Mouse (Mus musculus) forebrain, postnatal 0 days (tissue): ENCODE measurements at regions not wholly inside any gene's neighbourhood (a gene's known extent, or its start where the extent isn't known, plus 50 kb on each side); places are given as distances from the start of the nearest gene placed in this dataset.

Experiments used
- ATAC-seq: fragments of 200-750 bp; cut with Nextera tagmentation; 2 replicates; pipeline ENCODE4 v1.8.0; 2017; ENCODE audit warnings: mild to moderate bottlenecking, moderate library complexity
- DNase-seq: peaks from one replicate; pipeline ENCODE4 v3.0.0-alpha.2; 2015
- H3K27ac ChIP-seq: fragments of 300-500 bp; sonication (generic); 2 replicates; pipeline ENCODE4 v1.5.1; 2014; ENCODE audit warnings: low read depth, mild to moderate bottlenecking, antibody characterized with exemption, low read length, moderate library complexity, mixed read lengths
- H3K27me3 ChIP-seq: fragments of 300-500 bp; sonication (generic); 2 replicates; pipeline ENCODE4 v1.6.1; 2014; ENCODE audit warnings: mild to moderate bottlenecking, low read length, mixed read lengths; ENCODE audit not compliant: insufficient read depth
- H3K36me3 ChIP-seq: fragments of 300-500 bp; sonication (generic); 2 replicates; pipeline ENCODE4 v1.6.1; 2014; ENCODE audit warnings: mild to moderate bottlenecking, moderate library complexity; ENCODE audit not compliant: insufficient read depth
- H3K4me1 ChIP-seq: fragments of 300-500 bp; sonication (generic); 2 replicates; pipeline ENCODE4 v1.6.1; 2014; ENCODE audit warnings: antibody characterized with exemption; ENCODE audit not compliant: insufficient read depth
- H3K4me2 ChIP-seq: fragments of 300-500 bp; sonication (generic); 2 replicates; pipeline ENCODE4 v1.6.1; 2014; ENCODE audit warnings: low read depth, mild to moderate bottlenecking, moderate library complexity
- H3K4me3 ChIP-seq: fragments of 300-500 bp; sonication (generic); 2 replicates; pipeline ENCODE4 v1.5.1; 2014; ENCODE audit warnings: low read depth, low read length, mixed read lengths
- H3K9ac ChIP-seq: fragments of 300-500 bp; sonication (generic); 2 replicates; pipeline ENCODE4 v1.6.1; 2014; ENCODE audit warnings: mild to moderate bottlenecking
- H3K9me3 ChIP-seq: fragments of 300-500 bp; sonication (generic); 2 replicates; pipeline ENCODE4 v1.6.1; 2016; ENCODE audit warnings: low read length
- CTCF ChIP-seq: sonication (generic); IDR thresholded peaks from 2 replicates; pipeline ENCODE4 v1.5.1; 2016; ENCODE audit warnings: antibody characterized with exemption, control low read depth, low read depth
- WGBS: fragments of 180-500 bp; shearing (Covaris S2); extraction: QIAGEN DNeasy Blood & Tissue Kit; methylation state at CpG from one replicate; pipeline ENCODE4 v1.1.7; 2014; 5-methylcytosine and 5-hydroxymethylcytosine counted together

DNA sequence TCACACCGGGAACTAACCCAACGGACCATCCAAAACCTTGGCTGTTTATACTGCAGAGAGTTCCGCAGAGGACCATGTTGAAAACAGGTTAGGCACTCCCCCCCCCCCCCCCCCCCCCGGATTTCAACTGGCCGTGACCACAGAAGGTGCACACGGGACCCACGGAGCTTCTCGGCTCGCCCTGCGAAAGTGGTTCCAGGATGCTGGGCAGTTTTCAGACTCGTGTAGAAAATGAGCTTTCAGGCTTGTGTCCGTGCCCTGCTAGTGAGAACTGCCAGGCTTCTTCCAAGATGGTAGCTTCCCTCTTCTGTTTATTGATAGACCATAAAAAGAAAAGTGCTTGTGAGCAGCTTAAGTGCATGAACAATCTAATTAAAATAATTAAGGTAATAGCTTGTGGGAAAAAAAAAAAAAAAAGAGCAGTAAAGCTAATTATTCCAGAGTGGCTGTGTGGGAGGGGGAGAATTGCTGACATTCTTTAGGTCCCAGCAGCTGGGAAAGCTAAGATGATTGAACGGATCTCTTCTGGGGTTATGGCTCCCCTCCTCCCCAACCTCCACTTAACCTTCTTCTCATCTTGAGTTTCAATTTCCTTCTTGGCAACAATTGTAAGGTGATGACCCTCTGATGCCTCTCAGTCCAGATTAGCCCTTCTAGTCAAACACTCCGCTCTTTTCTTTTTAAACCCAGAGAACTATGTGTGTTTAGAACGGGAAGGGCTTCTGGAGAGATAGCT lies 65.3 kb upstream of the Arhgap29 start:
- peak overlapping the region; percentile 24 for H3K4me2 ChIP-seq

DNA sequence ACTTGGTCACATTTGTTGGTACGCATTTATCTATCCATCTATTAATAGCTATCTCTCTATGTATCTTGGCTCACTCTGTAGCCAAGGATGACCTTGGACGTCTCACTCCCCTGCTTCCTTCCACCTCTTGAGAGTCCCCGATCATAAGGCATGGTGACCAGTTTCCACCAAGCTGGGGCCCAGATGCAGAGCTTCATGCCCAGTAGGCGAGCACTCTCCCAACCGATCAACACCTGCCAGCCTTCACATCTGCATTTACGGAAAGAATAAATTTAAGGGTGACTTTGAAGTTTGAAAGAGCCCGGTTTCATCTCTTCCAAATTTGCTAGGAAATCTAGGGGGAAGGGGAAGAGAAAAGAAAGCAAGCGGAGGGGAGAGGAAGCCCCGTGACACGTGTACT lies 66.0 kb upstream of the Arhgap29 start:
- no peak for ATAC-seq
- H3K36me3 ChIP-seq: no peaks in the 10 kb centered on the region
- no peak for DNase-seq
- no peak overlapping the region for H3K27ac ChIP-seq
- H3K9me3 ChIP-seq: no peaks in the 10 kb centered on the region
- no peak for TF ChIP-seq CTCF
- 48% methylated on average over 10 of the region's 10 CpGs for WGBS
- no peak overlapping the region for H3K4me2 ChIP-seq
- H3K27me3 ChIP-seq: peaks cover 8% of the 10 kb centered on the region; the same call in 1 of the 2 replicates
- no peak overlapping the region for H3K9ac ChIP-seq
- no peak overlapping the region for H3K4me3 ChIP-seq
- no peaks in the 10 kb centered on the region for H3K4me1 ChIP-seq

More for the DNA sequence above, 65.3 kb upstream of the Arhgap29 start:
- Histone ChIP-seq H3K9me3 (no peaks in the 10 kb centered on the region), H3K27ac (no peak overlapping the region), H3K9ac (no peak overlapping the region), H3K4me3 (no peak overlapping the region), H3K36me3 (no peaks in the 10 kb centered on the region), H3K4me1 (no peaks in the 10 kb centered on the region), H3K27me3 (peaks cover 8% of the 10 kb centered on the region; the same call in 1 of the 2 replicates)
- 15% methylated on average over 14 of the region's 15 CpGs for WGBS
- TF ChIP-seq CTCF: no peak
- no peak for ATAC-seq
- DNase-seq: no peak

DNA sequence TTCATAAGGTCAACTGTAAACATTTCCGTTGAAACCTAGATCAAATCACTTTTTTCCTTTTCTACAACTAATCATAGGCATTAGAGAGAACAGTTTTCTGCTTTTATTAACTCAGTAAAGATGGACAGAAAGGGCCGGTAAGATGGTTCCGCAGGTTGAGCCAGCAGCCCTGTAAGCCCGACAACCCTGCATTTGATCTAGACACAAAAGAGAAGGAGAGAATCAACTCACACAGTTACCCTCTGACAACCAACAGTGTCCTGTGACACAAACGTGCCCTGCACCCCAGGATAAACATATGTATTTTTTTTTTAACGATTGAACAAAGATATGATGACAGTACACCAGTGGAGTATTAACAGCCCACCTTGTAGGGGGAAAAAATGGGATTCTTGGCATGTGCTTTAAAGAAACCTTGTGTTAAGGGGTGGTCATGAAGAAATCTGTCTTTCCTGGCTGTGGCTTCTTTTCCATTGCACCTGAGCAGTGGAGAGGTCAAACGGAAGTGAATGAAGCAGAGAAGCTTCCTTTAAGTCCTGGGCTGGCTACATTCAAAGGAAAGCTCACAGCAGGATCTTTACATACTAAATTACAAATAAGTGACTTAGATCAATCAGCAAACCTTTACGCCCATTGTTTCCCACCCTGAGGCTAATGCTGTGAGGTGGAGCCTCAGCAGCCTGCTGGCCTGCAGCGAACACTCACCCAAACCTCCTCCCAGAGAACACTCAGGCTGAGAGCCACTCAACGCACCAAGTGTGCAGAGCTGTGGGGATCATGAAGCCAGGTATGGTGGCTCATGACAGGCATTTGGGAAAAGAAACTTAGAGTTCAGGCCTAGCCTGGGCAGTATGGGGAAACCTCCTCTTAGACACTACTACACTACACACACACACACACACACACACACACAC lies 66.8 kb upstream of the Arhgap29 start:
- Histone ChIP-seq H3K36me3 (no peaks in the 10 kb centered on the region), H3K27me3 (peaks cover 8% of the 10 kb centered on the region; the same call in 1 of the 2 replicates), H3K27ac (no peak overlapping the region), H3K4me1 (no peaks in the 10 kb centered on the region), H3K4me3 (no peak overlapping the region), H3K9me3 (no peaks in the 10 kb centered on the region), H3K4me2 (no peak overlapping the region), H3K9ac (no peak overlapping the region)
- DNase-seq: no peak
- ATAC-seq: no peak; the same call in 1 of the 2 replicates
- TF ChIP-seq CTCF: no peak
- WGBS: 19% methylated on average over 10 of the region's 10 CpGs

DNA sequence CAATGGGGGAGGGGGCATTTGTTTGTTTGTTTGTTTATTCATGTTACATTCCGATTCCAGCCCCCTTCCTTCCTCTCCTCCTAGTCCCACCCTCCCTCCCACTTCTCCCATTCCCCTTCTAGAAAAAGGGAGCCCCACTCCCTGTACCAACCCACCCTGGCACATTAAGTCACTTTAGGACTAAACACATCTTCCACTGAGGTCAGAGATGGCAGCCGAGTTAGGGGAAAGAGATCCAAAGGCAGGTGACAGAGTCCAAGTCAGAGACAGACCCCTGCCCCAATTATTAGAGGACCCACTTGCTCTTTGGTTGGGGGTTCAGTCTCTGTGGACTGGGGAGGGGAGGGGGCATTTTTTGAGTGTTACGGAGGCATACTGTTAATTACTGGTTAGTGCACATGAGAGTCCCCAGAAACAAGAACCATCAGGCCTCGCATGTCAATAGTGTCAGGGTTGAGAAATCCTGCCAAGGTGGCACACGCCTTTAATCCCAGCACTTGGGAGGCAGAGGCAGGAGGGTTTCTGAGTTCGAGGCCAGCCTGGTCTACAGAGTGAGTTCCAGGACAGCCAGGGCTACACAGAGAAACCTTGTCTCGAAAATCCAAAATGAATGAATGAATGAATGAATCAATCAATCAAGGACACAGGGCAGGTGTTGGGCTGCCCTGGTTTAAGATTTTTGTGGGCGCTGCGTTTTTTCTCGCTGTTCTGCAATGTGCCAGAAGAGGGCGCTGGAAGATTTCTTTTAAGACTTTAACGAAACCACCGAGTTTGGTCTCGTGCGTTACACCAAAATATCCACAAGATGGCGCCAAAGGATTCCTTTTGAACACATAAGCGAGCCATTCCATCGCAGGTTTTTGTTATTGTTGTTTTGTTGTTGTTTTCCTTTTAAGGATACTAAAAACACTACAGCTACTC lies 67.8 kb upstream of the Arhgap29 start:
- DNase-seq: peak; percentile 98
- Histone ChIP-seq H3K4me3 (no peak overlapping the region), H3K4me1 (no peaks in the 10 kb centered on the region), H3K27ac (no peak overlapping the region), H3K27me3 (peaks cover 8% of the 10 kb centered on the region; the same call in 1 of the 2 replicates), H3K9ac (no peak overlapping the region), H3K4me2 (no peak overlapping the region), H3K9me3 (no peaks in the 10 kb centered on the region), H3K36me3 (no peaks in the 10 kb centered on the region)
- peak; percentile 55 for ATAC-seq
- TF ChIP-seq CTCF: peak; percentile 93
- WGBS: 25% methylated on average over 18 of the region's 18 CpGs

DNA sequence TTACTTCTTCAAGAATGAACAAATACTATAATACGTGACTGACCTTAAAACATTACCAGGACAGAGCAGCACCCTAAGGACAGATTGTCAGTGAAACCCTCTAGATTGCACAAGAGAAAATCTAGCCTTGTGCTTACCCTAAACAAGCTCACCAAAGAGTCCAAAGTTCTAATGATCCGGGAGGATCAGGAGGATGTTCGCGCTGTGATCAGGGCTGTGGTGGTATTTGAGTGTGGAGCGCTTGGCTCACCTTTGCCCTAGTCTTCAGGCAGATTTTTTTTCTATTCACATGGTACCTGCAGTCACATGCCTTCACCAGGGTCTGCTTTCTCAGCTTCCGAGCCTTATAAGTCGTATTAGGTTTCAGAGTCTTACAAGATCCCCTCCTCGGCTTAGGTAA lies 65.3 kb upstream of the Abcd3 start:
- Histone ChIP-seq H3K9ac (no peak overlapping the region), H3K4me1 (no peaks in the 10 kb centered on the region), H3K4me2 (no peak overlapping the region), H3K27ac (no peak overlapping the region), H3K36me3 (no peaks in the 10 kb centered on the region), H3K9me3 (no peaks in the 10 kb centered on the region), H3K4me3 (no peak overlapping the region), H3K27me3 (no peaks in the 10 kb centered on the region)
- TF ChIP-seq CTCF: no peak
- DNase-seq (no peak), ATAC-seq (no peak)
- 86% methylated on average over 8 of the region's 8 CpGs for WGBS

DNA sequence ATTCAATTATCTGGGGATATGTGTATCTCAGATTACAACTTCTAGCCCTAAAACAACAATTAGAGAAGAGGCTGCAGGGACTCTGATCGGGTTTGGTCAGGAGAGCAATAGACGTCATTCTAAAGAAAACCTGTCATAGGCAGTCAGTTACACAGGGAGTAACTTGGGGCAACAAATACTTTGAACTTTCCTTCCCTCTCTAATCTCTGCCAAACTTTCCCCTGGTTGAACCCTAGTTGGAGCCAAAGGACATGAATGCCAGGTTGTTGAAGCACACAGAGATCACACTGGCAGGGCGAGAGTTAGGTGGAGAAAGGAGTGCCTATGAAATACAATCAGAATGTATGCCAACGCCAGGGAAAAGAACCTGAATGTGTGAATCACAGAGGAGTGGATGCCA lies 60.0 kb upstream of the Abcd3 start:
- DNase-seq (no peak), ATAC-seq (no peak)
- H3K9ac ChIP-seq: no peak overlapping the region
- H3K4me1 ChIP-seq: no peaks in the 10 kb centered on the region
- H3K27ac ChIP-seq: no peak overlapping the region
- no peak for TF ChIP-seq CTCF
- H3K9me3 ChIP-seq: no peaks in the 10 kb centered on the region
- no peaks in the 10 kb centered on the region for H3K36me3 ChIP-seq
- no peaks in the 10 kb centered on the region for H3K27me3 ChIP-seq
- H3K4me3 ChIP-seq: no peak overlapping the region
- H3K4me2 ChIP-seq: no peak overlapping the region
- 78% methylated on average over 4 of the region's 4 CpGs for WGBS
